Mouse (Mus musculus) neutrophil, adult 83 days (primary cell): Measurements from ENCODE around the gene Gm20403. TPM values are rescaled to one million over a fixed set of nuclear protein-coding genes. Genes with fewer than 3 reads are reported as not detected.

Experiments used
- total RNA-seq, 2 experiments: library from RNA; stranded (reverse); gene quantifications; one replicate each; pipeline ENCODE4 v1.2.4; 2023

Gm20403 gene
- total RNA-seq: not detected

GRCm38 (mm10) chr12:54986052-54986717 is at the start of gene Gm20403:
TSS of gene Gm20403 (minus strand) at chr12:54986529.

GRCm38 (mm10) chr12:55013626-55014398 is 27.5 kb upstream of the Gm20403 start, which contains the start of gene Baz1a:
TSS of gene Baz1a (minus strand) at chr12:55014348.

Other genes starting within 250 kb of the Gm20403 start
- gene Snx6, start 190.8 kb downstream of the Gm20403 start, total RNA-seq: 10 to 100 TPM; 61.8 to 71.8 TPM
- 10 to 100 TPM; 15.8 to 17.6 TPM for gene Cfl2, start 123.7 kb downstream of the Gm20403 start, total RNA-seq
- gene Baz1a, start 27.8 kb upstream of the Gm20403 start, total RNA-seq: 100 to 1,000 TPM; 148 to 156 TPM
- 1 to 10 TPM; 4.1 to 4.5 TPM for gene 2700097O09Rik, start 93.6 kb upstream of the Gm20403 start, total RNA-seq
- gene Srp54a, start 93.7 kb upstream of the Gm20403 start, total RNA-seq: 10 to 100 TPM; 37.2 to 37.5 TPM
- 1 to 10 TPM; 3.9 to 5.9 TPM for gene Fam177a, start 137.9 kb upstream of the Gm20403 start, total RNA-seq
- gene Srp54b, start 168.6 kb upstream of the Gm20403 start, total RNA-seq: 10 to 100 TPM; 21.0 to 32.6 TPM
- 1 to 10 TPM; 3.8 to 5.9 TPM for gene 1700047I17Rik2, start 213.1 kb upstream of the Gm20403 start, total RNA-seq
- gene Srp54c, start 243.6 kb upstream of the Gm20403 start, total RNA-seq: 10 to 100 TPM; 11.2 to 15.6 TPM